In the genomic region with DNA sequence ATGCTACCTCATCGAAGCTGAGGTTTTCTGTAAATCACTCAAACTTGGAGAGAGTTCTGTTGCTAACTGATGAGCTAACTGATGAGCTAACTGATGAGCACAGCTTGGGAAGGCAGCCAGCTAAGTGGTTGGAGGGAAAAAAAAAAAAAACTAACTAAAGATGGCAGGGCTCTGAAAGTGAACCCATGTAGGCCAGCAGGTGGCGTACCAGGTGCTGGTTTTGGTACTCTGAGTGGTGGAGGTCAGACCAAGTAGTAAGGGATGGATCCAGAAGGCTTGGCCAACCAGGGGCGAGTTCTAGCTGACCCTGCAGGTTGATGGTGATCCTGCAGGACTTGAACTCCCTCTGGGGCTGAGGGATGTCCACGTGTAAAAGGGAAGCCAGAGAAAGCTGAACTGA, we compare ENCODE assay signal across 9 mouse cellular contexts.
A peak's percentile ranks its signal among the peaks of the same experiment; 100 is the strongest.
DNase-seq lines count a peak whose midpoint lies in the region; ATAC-seq and TF ChIP-seq lines count a peak whose summit lies in the region.
"Had no signal": no experiment of that assay in that cellular context is flagged by ENCODE, and none has a peak within 500 bp of the region (broad histone marks: within the 10 kb centered on the region; RNA-seq: fewer than 3 reads in every experiment).

No protein-coding gene starts in this region.

- DNase-seq in forebrain, postnatal 0 days = peak; percentile 7
- DNase-seq in B cell, adult 2 months = peak; percentile 86 to 88
- DNase-seq in adrenal gland, postnatal 14 days = peak; percentile 72
- DNase-seq in gastrocnemius, postnatal 14 days = peak; percentile 44
- DNase-seq in liver, adult 2 months (ENCODE audit: extremely low read depth, low read depth, low spot score) = peak; percentile 55
- DNase-seq in right cerebral cortex, postnatal 14 days = peak; percentile 34
- no peak for DNase-seq in cerebellum, adult 11 months

- WGBS in forebrain, postnatal 0 days = 40% methylated on average over 4 of the region's 4 CpGs
- WGBS in forebrain, embryonic 15.5 days = 39% methylated on average over 4 of the region's 4 CpGs
- 57% methylated on average over 4 of the region's 4 CpGs for WGBS in liver, adult 2 months

- no peak overlapping the region for H3K27ac ChIP-seq in forebrain, postnatal 0 days (ENCODE audit: low read depth, low read length)
- no peak overlapping the region for H3K27ac ChIP-seq in forebrain, embryonic 15.5 days (replicated peaks)
- no peak overlapping the region for H3K27ac ChIP-seq in liver, adult 2 months (replicated peaks; ENCODE audit: insufficient read depth, low read depth, low read length)
- H3K27ac ChIP-seq: heart, embryonic 15.5 days had no signal

- H3K36me3 ChIP-seq in forebrain, postnatal 0 days (ENCODE audit: insufficient read depth) = no peaks in the 10 kb centered on the region
- no peaks in the 10 kb centered on the region for H3K36me3 ChIP-seq in forebrain, embryonic 15.5 days
- peaks cover 28% of the 10 kb centered on the region; the same call in 1 of the 2 replicates for H3K36me3 ChIP-seq in liver, adult 2 months (ENCODE audit: control insufficient read depth, insufficient read depth, low read length)
- H3K36me3 ChIP-seq: heart, embryonic 15.5 days had no signal

- ATAC-seq in forebrain, postnatal 0 days = no peak
- ATAC-seq in forebrain, embryonic 15.5 days (replicated peaks) = no peak

- H3K79me2 ChIP-seq in liver, adult 2 months (ENCODE audit: control insufficient read depth, insufficient read depth, low read length) = no peaks in the 10 kb centered on the region

- no peak overlapping the region for H3K4me2 ChIP-seq in forebrain, postnatal 0 days (ENCODE audit: low read depth)
- no peak overlapping the region for H3K4me2 ChIP-seq in forebrain, embryonic 15.5 days (replicated peaks)
- H3K4me2 ChIP-seq: heart, embryonic 15.5 days had no signal

- no peak overlapping the region for H3K9ac ChIP-seq in forebrain, postnatal 0 days
- H3K9ac ChIP-seq in forebrain, embryonic 15.5 days (replicated peaks) = no peak overlapping the region
- no peak overlapping the region for H3K9ac ChIP-seq in liver, adult 2 months (ENCODE audit: low read depth, low read length)
- H3K9ac ChIP-seq: heart, embryonic 15.5 days had no signal

- no peak for TF ChIP-seq POLR2A in liver, adult 2 months (IDR thresholded peaks at IDR 0.05; ENCODE audit: extremely low read depth, insufficient read depth, low read length)

- peak; percentile 41 for TF ChIP-seq CTCF in forebrain, postnatal 0 days (IDR thresholded peaks at IDR 0.05; ENCODE audit: low read depth)
- TF ChIP-seq CTCF in liver, adult 2 months (IDR thresholded peaks at IDR 0.05; ENCODE audit: low read depth, low read length) = peak; percentile 66

- intact Hi-C loops in gastrocnemius, postnatal 14 days (cut with DNase I; ENCODE audit: low total_unique reads) = no loop called here

- no peaks in the 10 kb centered on the region for H3K9me3 ChIP-seq in forebrain, postnatal 0 days (ENCODE audit: low read length)
- no peaks in the 10 kb centered on the region for H3K9me3 ChIP-seq in forebrain, embryonic 15.5 days
- H3K9me3 ChIP-seq: heart, embryonic 15.5 days had no signal

- no peaks in the 10 kb centered on the region for H3K27me3 ChIP-seq in forebrain, postnatal 0 days (ENCODE audit: insufficient read depth, low read length)
- H3K27me3 ChIP-seq in forebrain, embryonic 15.5 days = no peaks in the 10 kb centered on the region
- H3K27me3 ChIP-seq in liver, adult 2 months (ENCODE audit: control insufficient read depth, insufficient read depth, low read length) = no peaks in the 10 kb centered on the region
- H3K27me3 ChIP-seq: heart, embryonic 15.5 days had no signal

- H3K4me3 ChIP-seq in forebrain, postnatal 0 days (ENCODE audit: low read depth, low read length) = no peak overlapping the region
- no peak overlapping the region for H3K4me3 ChIP-seq in forebrain, embryonic 15.5 days
- H3K4me3 ChIP-seq in liver, adult 2 months (ENCODE audit: insufficient read depth, low read depth, low read length) = no peak overlapping the region
- H3K4me3 ChIP-seq: heart, embryonic 15.5 days had no signal

- H3K4me1 ChIP-seq in forebrain, postnatal 0 days (ENCODE audit: insufficient read depth) = no peaks in the 10 kb centered on the region
- no peaks in the 10 kb centered on the region; the same call in 1 of the 2 replicates for H3K4me1 ChIP-seq in forebrain, embryonic 15.5 days
- peaks cover 3% of the 10 kb centered on the region; the same call in 1 of the 2 replicates for H3K4me1 ChIP-seq in liver, adult 2 months (ENCODE audit: control insufficient read depth, insufficient read depth, low read length)
